ENCODE assay signal across 23 mouse cellular contexts in the genomic region with DNA sequence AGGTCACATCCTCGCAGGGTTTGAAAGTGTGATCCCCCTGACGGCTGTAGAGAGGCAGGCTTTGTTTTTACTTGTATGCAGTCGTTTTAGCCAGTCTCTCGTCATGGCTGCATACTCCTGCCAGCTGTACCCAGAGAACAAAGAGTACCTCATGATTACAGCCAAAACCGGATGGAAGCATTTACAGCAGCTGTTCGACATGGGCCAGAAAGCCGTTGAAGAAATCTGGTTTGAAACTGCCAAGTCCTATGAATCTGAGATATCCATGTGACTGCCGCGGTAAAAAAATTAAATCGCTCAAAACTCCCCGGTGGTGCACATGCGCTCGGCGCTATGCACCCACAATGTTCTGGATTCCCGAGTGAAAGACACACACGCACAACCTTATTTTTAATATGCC. TPM values are rescaled to one million over a fixed set of nuclear protein-coding genes. Genes with fewer than 3 reads are reported as not detected.
DNase-seq lines count a peak whose midpoint lies in the region.
"Had no signal": no experiment of that assay in that cellular context is flagged by ENCODE, and none has a peak within 500 bp of the region (broad histone marks: within the 10 kb centered on the region; RNA-seq: fewer than 3 reads in every experiment).

No protein-coding gene starts in this region.

- DNase-seq in heart, adult 11 months = peak; percentile 76
- DNase-seq in heart, adult 8-10 months (ENCODE audit: low spot score) = no peak
- DNase-seq in thymus, postnatal 0 days (ENCODE audit: low spot score) = peak; percentile 20
- DNase-seq in thymus, postnatal 25 days = no peak
- peak; percentile 55 for DNase-seq in brain, adult 2 months (ENCODE audit: low read depth, low spot score)
- DNase-seq in layer of hippocampus, adult 9-11 months = peak; percentile 43
- no peak for DNase-seq in kidney, postnatal 14 days
- DNase-seq in lung, postnatal 36 days = no peak
- DNase-seq: adrenal gland, adult 2 months; cerebellum, adult 8-10 months; heart, postnatal 14 days; kidney, adult 9 months; kidney, postnatal 36 days; liver, embryonic 13.5 days; lung, adult 2 months; lung, postnatal 14 days had no signal

RNA-seq across cellular contexts. Expression of a gene that starts 4.3 kb away (rescaled TPM):
- total RNA-seq in heart, adult 8-10 months (2022) = 100 to 1,000 TPM; 112 to 128 (median 120) TPM
- polyA plus RNA-seq in thymus, postnatal 0 days (2015; fragmentation: Nextera tagmentation; extraction: Ambion mirVana) = 335 and 346 TPM in 2 replicates

RNA-seq across cellular contexts. Expression of a gene that starts 4.5 kb away (rescaled TPM):
- total RNA-seq in heart, adult 8-10 months (2022) = not detected
- 0.57 and 1.1 TPM in 2 replicates for polyA plus RNA-seq in thymus, postnatal 0 days (2015; fragmentation: Nextera tagmentation; extraction: Ambion mirVana)
- total RNA-seq: adrenal gland, adult 2 months; gastrocnemius, adult 18-20 months; heart, postnatal 14 days; hindbrain, postnatal 0 days; left cerebral cortex, postnatal 14 days; megakaryocyte, adult 5-6 weeks; monocyte, adult 5-6 weeks had no signal
- polyA plus RNA-seq: adrenal gland, adult 2 months; lung, adult 2 months; small intestine, adult 2 months had no signal

RNA-seq across cellular contexts. Expression of a gene that starts 29.2 kb away (rescaled TPM):
- total RNA-seq in heart, adult 8-10 months (2022) = 1 to 10 TPM in 3 of 4 experiments, under 1 TPM in 1; 0.87 to 1.7 (median 1.3) TPM
- 0.37 and 0.59 TPM in 2 replicates for polyA plus RNA-seq in thymus, postnatal 0 days (2015; fragmentation: Nextera tagmentation; extraction: Ambion mirVana)
- total RNA-seq: monocyte, adult 5-6 weeks had no signal

RNA-seq across cellular contexts. Expression of a gene that starts 34.4 kb away (rescaled TPM):
- total RNA-seq in heart, adult 8-10 months (2022) = not detected
- polyA plus RNA-seq in thymus, postnatal 0 days (2015; fragmentation: Nextera tagmentation; extraction: Ambion mirVana) = 0.38 and 0.44 TPM in 2 replicates
- total RNA-seq: gastrocnemius, adult 18-20 months; heart, postnatal 14 days; megakaryocyte, adult 5-6 weeks; monocyte, adult 5-6 weeks had no signal
- polyA plus RNA-seq: C2C12; lung, adult 2 months had no signal

Comparison
In these comparisons a context has a peak if more than half of its experiments do, and no peak if none do; other contexts are left out.
1. DNase-seq: peak in heart, adult 11 months (single experiment), thymus, postnatal 0 days (single experiment), brain, adult 2 months (single experiment) and layer of hippocampus, adult 9-11 months (single experiment); none in heart, adult 8-10 months (single experiment), thymus, postnatal 25 days (single experiment), kidney, postnatal 14 days (single experiment) and lung, postnatal 36 days (single experiment).